Mouse (Mus musculus): ENCODE data around the gene Dkkl1.

Dkkl1 gene

GRCm38 (mm10) chr7:45193871-45194785 is 17.8 kb downstream of the Dkkl1 start:
- no peak for DNase-seq (ENCODE audit: low read depth, low spot score)

GRCm38 (mm10) chr7:45193406-45193805 is 18.5 kb downstream of the Dkkl1 start:
- DNase-seq (ENCODE audit: low read depth, low spot score) = no peak

- no peak for DNase-seq (ENCODE audit: low read depth, low spot score)
Observed at GRCm38 (mm10) chr7:45192585-45193310, 19.2 kb downstream of the Dkkl1 start.

GRCm38 (mm10) chr7:45191803-45192363 is 20.1 kb downstream of the Dkkl1 start:
- no peak for DNase-seq (ENCODE audit: low read depth, low spot score)

GRCm38 (mm10) chr7:45191161-45191560 is 20.8 kb downstream of the Dkkl1 start:
- DNase-seq (ENCODE audit: low read depth, low spot score) = no peak

- DNase-seq (ENCODE audit: low read depth, low spot score) = no peak
Observed at GRCm38 (mm10) chr7:45190186-45190585, 21.8 kb downstream of the Dkkl1 start.

GRCm38 (mm10) chr7:45189600-45189999 is 22.3 kb downstream of the Dkkl1 start:
- no peak for DNase-seq (ENCODE audit: low read depth, low spot score)

GRCm38 (mm10) chr7:45185921-45186320 is 26.0 kb downstream of the Dkkl1 start:
- DNase-seq (ENCODE audit: low read depth, low spot score) = no peak

GRCm38 (mm10) chr7:45183672-45184071 is 28.3 kb downstream of the Dkkl1 start:
- no peak for DNase-seq (ENCODE audit: low read depth, low spot score)

GRCm38 (mm10) chr7:45182606-45183005 is 29.3 kb downstream of the Dkkl1 start:
- DNase-seq (ENCODE audit: low read depth, low spot score) = no peak

- DNase-seq (ENCODE audit: low read depth, low spot score) = peak; percentile 95
Observed at GRCm38 (mm10) chr7:45182199-45182601, 29.7 kb downstream of the Dkkl1 start.

- peak; percentile 64 for DNase-seq (ENCODE audit: low read depth, low spot score)
Observed at GRCm38 (mm10) chr7:45181540-45181939, 30.4 kb downstream of the Dkkl1 start.

- DNase-seq (ENCODE audit: low read depth, low spot score) = no peak
Observed at GRCm38 (mm10) chr7:45180896-45181477, 31.0 kb downstream of the Dkkl1 start, which contains the start of gene Pth2. Gene Pth2, plus strand, starts transcription at chr7:45180995.

GRCm38 (mm10) chr7:45179469-45179868 is 32.5 kb downstream of the Dkkl1 start, which contains the start of gene Gfy:
Gene Gfy, minus strand, starts transcription at chr7:45179569.
- DNase-seq (ENCODE audit: low read depth, low spot score) = no peak

- DNase-seq (ENCODE audit: low read depth, low spot score) = no peak
Observed at GRCm38 (mm10) chr7:45178550-45178949, 33.4 kb downstream of the Dkkl1 start.

- no peak for DNase-seq (ENCODE audit: low read depth, low spot score)
Observed at GRCm38 (mm10) chr7:45176356-45176755, 35.6 kb downstream of the Dkkl1 start.

- DNase-seq (ENCODE audit: low read depth, low spot score) = no peak
Observed at GRCm38 (mm10) chr7:45175929-45176328, 36.0 kb downstream of the Dkkl1 start.

- DNase-seq (ENCODE audit: low read depth, low spot score) = no peak
Observed at GRCm38 (mm10) chr7:45175398-45175797, 36.5 kb downstream of the Dkkl1 start.

GRCm38 (mm10) chr7:45174567-45175280 is 37.2 kb downstream of the Dkkl1 start:
- peak; percentile 67 for DNase-seq (ENCODE audit: low read depth, low spot score)

- peak; percentile 74 for DNase-seq (ENCODE audit: low read depth, low spot score)
Observed at GRCm38 (mm10) chr7:45173772-45174171, 38.2 kb downstream of the Dkkl1 start.

- DNase-seq (ENCODE audit: low read depth, low spot score) = peak; percentile 44
Observed at GRCm38 (mm10) chr7:45172974-45173373, 39.0 kb downstream of the Dkkl1 start.
